Comparison of ENCODE assay signal across 8 mouse cellular contexts in the genomic region with DNA sequence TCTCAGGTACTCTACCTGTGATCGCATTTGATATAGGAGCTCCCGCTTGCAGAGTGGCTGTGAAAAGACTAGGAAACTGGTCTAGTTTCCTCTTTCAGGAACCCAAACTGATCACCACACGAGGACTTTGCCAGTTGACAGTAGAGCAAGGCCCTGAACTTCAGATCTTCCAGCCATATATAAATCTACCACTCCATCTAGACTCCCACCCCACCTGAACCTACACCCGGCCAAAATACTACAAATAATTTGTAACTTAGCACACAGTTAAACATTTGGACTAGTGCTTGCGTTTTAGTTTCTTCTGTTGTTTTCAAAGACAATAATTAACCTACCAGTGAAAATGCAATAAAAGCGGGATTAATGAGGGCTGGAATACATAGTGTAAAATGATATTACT. TPM values are rescaled to one million over a fixed set of nuclear protein-coding genes. Genes with fewer than 3 reads are reported as not detected.
DNase-seq lines count a peak whose midpoint lies in the region; ATAC-seq lines count a peak whose summit lies in the region.

No protein-coding gene starts in this region.

- H3K27me3 ChIP-seq in lung, embryonic 15.5 days: no peaks in the 10 kb centered on the region; the same call in 1 of the 2 replicates
- peaks cover 14% of the 10 kb centered on the region for H3K27me3 ChIP-seq in limb, embryonic 12.5 days
- H3K27me3 ChIP-seq in stomach, embryonic 14.5 days (ENCODE audit: control insufficient read depth, insufficient read depth, low read length): no peaks in the 10 kb centered on the region

- H3K36me3 ChIP-seq in lung, embryonic 15.5 days: no peaks in the 10 kb centered on the region
- H3K36me3 ChIP-seq in limb, embryonic 12.5 days: peaks cover 5% of the 10 kb centered on the region; the same call in 1 of the 2 replicates
- H3K36me3 ChIP-seq in stomach, embryonic 14.5 days (ENCODE audit: control insufficient read depth, insufficient read depth, low read length): no peaks in the 10 kb centered on the region

- peak overlapping the region; percentile 70 for H3K4me2 ChIP-seq in lung, embryonic 15.5 days
- H3K4me2 ChIP-seq in limb, embryonic 12.5 days: peak overlapping the region; percentile 79
- peak overlapping the region; percentile 59; the same call in 1 of the 2 replicates for H3K4me2 ChIP-seq in stomach, embryonic 14.5 days (replicated peaks; ENCODE audit: low read depth, low read length)

- peak; percentile 14 for DNase-seq in cerebellum, adult 9-10 months
- no peak for DNase-seq in cerebellum, adult 11 months
- no peak for DNase-seq in lung, postnatal 25 days (ENCODE audit: low spot score)
- DNase-seq in spleen, postnatal 4 days (ENCODE audit: low spot score in 2 of 2): no peak
- DNase-seq in layer of hippocampus, adult 11-12 months (ENCODE audit: low spot score): no peak

- H3K27ac ChIP-seq in lung, embryonic 15.5 days: no peak overlapping the region
- no peak overlapping the region for H3K27ac ChIP-seq in limb, embryonic 12.5 days
- H3K27ac ChIP-seq in stomach, embryonic 14.5 days (ENCODE audit: low read length): no peak overlapping the region

- no peaks in the 10 kb centered on the region for H3K9me3 ChIP-seq in lung, embryonic 15.5 days
- no peaks in the 10 kb centered on the region for H3K9me3 ChIP-seq in limb, embryonic 12.5 days
- no peaks in the 10 kb centered on the region for H3K9me3 ChIP-seq in stomach, embryonic 14.5 days (ENCODE audit: control insufficient read depth, low read depth, low read length)

- peaks cover 9% of the 10 kb centered on the region for H3K4me1 ChIP-seq in lung, embryonic 15.5 days
- H3K4me1 ChIP-seq in limb, embryonic 12.5 days (replicated peaks): peaks cover 9% of the 10 kb centered on the region
- H3K4me1 ChIP-seq in stomach, embryonic 14.5 days (ENCODE audit: control insufficient read depth, insufficient read depth, low read length): no peaks in the 10 kb centered on the region

- peak overlapping the region; percentile 85 for H3K4me3 ChIP-seq in lung, embryonic 15.5 days
- peak overlapping the region; percentile 80; the same call in 1 of the 2 replicates for H3K4me3 ChIP-seq in limb, embryonic 12.5 days (replicated peaks)
- H3K4me3 ChIP-seq in stomach, embryonic 14.5 days (ENCODE audit: low read depth, low read length): peak overlapping the region; percentile 56

- H3K9ac ChIP-seq in lung, embryonic 15.5 days: no peak overlapping the region
- no peak overlapping the region for H3K9ac ChIP-seq in limb, embryonic 12.5 days (replicated peaks)
- H3K9ac ChIP-seq in stomach, embryonic 14.5 days (replicated peaks; ENCODE audit: low read depth, low read length): no peak overlapping the region

- 0 out of 2 replicates have a peak, but pooled peaks have one; percentile 47 for ATAC-seq in lung, embryonic 15.5 days (ENCODE audit: borderline replicate concordance, extremely low read depth, low FRiP score, low TSS enrichment)
- no peak for ATAC-seq in limb, embryonic 12.5 days (ENCODE audit: insufficient number of reproducible peaks, insufficient read depth, low FRiP score, low TSS enrichment, low read depth)
- ATAC-seq in stomach, embryonic 14.5 days (ENCODE audit: insufficient number of reproducible peaks, insufficient read depth, low FRiP score, low read depth): no peak

- 81% methylated on average over 6 of the region's 6 CpGs for WGBS in lung, embryonic 15.5 days
- 79% methylated on average over 6 of the region's 6 CpGs for WGBS in limb, embryonic 12.5 days
- WGBS in stomach, embryonic 14.5 days: 80% methylated on average over 6 of the region's 6 CpGs

RNA-seq across cellular contexts. Expression of a gene that starts 0.4 kb away (rescaled TPM):
- polyA plus RNA-seq in lung, embryonic 15.5 days (2015; fragmentation: Nextera tagmentation; extraction: Ambion mirVana): 23.6 and 25.3 TPM in 2 replicates
- 27.1 and 28.9 TPM in 2 replicates for polyA plus RNA-seq in limb, embryonic 12.5 days (2016; fragmentation: Nextera tagmentation; extraction: Ambion mirVana)
- polyA plus RNA-seq in stomach, embryonic 14.5 days (2014; fragmentation: Nextera tagmentation; extraction: Ambion mirVana): 21.4 and 25.0 TPM in 2 replicates

RNA-seq across cellular contexts. Expression of a gene that starts 43.9 kb away (rescaled TPM):
- polyA plus RNA-seq in lung, embryonic 15.5 days (2015; fragmentation: Nextera tagmentation; extraction: Ambion mirVana): 18.5 and 20.4 TPM in 2 replicates
- 13.1 and 14.0 TPM in 2 replicates for polyA plus RNA-seq in limb, embryonic 12.5 days (2016; fragmentation: Nextera tagmentation; extraction: Ambion mirVana)
- 21.0 and 22.3 TPM in 2 replicates for polyA plus RNA-seq in stomach, embryonic 14.5 days (2014; fragmentation: Nextera tagmentation; extraction: Ambion mirVana)

RNA-seq across cellular contexts. Expression of a gene that starts 56.7 kb away (rescaled TPM):
- polyA plus RNA-seq in lung, embryonic 15.5 days (2015; fragmentation: Nextera tagmentation; extraction: Ambion mirVana): not detected in 2 replicates
- not detected in 2 replicates for polyA plus RNA-seq in limb, embryonic 12.5 days (2016; fragmentation: Nextera tagmentation; extraction: Ambion mirVana)
- polyA plus RNA-seq in stomach, embryonic 14.5 days (2014; fragmentation: Nextera tagmentation; extraction: Ambion mirVana): not detected in 2 replicates
